Mouse (Mus musculus) R1 (cell line): ENCODE measurements at regions not wholly inside any gene's neighbourhood (a gene's known extent, or its start where the extent isn't known, plus 50 kb on each side); places are given as distances from the start of the nearest gene placed in this dataset.

ENCODE experiments used
- DNase-seq: peaks from one replicate; pipeline ENCODE4 v3.0.0-alpha.2; 2018; ENCODE audit warnings: low read depth, low spot score

GRCm38 (mm10) chr5:91696532-91696931 lies 179.1 kb downstream of the Parm1 start:
- DNase-seq, result no peak

- no peak for DNase-seq
These were observed 178.2 kb downstream of the Parm1 start for GRCm38 (mm10) chr5:91695632-91696031.

- no peak for DNase-seq
These were observed 175.9 kb downstream of the Parm1 start for GRCm38 (mm10) chr5:91693277-91693676.

- DNase-seq, result no peak
These were observed 174.9 kb downstream of the Parm1 start for GRCm38 (mm10) chr5:91692292-91692691.

GRCm38 (mm10) chr5:91678727-91679126 lies 161.3 kb downstream of the Parm1 start:
- DNase-seq, result no peak
